Mouse (Mus musculus) kidney, adult 2 months (tissue): ENCODE results near the gene Raph1.

Source experiments
- CTCF ChIP-seq: fragments of 200-500 bp; conservative IDR thresholded peaks from 2 replicates; pipeline ENCODE4 v1.5.1; 2011; ENCODE audit warnings: low read depth, mild to moderate bottlenecking, control low read depth, low read length, moderate library complexity, mixed read lengths; ENCODE audit not compliant: insufficient read depth, insufficient read length
- POLR2A ChIP-seq: fragments of 200-500 bp; IDR thresholded peaks from one replicate; pipeline ENCODE4 v1.6.1; 2011; ENCODE audit warnings: low read depth, low read length, control low read depth

DNA sequence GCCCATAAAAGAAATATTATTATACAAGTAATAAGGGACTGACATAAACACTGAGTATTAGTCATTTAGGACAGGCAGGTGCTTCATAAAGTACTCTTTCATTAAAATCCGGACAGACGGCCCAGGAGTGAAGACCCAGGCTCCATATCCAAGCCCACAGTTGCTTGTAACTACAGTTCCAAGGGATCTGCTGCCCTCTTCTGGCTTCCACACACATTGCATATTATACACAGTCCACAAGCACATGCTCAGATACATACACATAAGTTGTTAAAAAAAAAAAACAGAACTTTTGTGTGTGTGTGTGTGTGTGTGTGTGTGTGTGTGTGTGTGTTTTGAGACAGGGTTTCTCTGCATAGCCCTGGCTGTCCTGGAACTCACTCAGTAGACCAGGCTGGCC is 32.0 kb downstream of the Raph1 start:
- TF ChIP-seq POLR2A (no peak), CTCF (peak; percentile 30; the same call in 1 of the 2 replicates)
